Mouse (Mus musculus) CD4-positive helper T cell, adult 2 months (primary cell): Measurements from ENCODE around the gene Sypl2.
A peak's percentile ranks its signal among the peaks of the same experiment; 100 is the strongest.

Experiments used
- DNase-seq: peaks from one replicate; pipeline ENCODE4 v3.0.0-alpha.2; 2012; ENCODE audit warnings: low read depth, missing footprints, low spot score

Gene Sypl2

GRCm38 (mm10) chr3:108205601-108206000 is 20.8 kb downstream of the Sypl2 start:
- no peak for DNase-seq

GRCm38 (mm10) chr3:108204470-108204869 is 22.0 kb downstream of the Sypl2 start:
- no peak for DNase-seq

- DNase-seq: peak; percentile 71
Measured at GRCm38 (mm10) chr3:108203621-108204325, 22.7 kb downstream of the Sypl2 start.

- DNase-seq: no peak
Measured at GRCm38 (mm10) chr3:108203212-108203611, 23.2 kb downstream of the Sypl2 start.

DNA sequence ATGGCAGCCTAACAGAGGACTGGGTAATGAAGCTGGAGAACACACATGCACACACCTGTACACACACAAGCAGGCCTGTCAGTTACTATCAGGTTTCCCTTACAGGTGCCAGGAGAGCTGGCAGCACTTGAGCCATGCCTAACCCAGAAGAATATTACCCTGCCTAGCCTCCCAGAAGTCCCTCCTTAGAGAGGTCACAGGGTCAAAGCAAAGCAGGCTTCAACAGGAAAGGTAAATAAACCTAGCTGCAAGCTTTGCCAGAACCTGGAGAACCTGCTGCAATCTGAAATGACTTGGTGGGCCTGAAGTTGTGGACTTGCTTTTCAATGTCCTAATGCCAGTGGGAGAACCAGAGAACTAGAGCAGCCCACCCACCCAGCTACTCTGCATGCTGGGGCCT is 23.9 kb downstream of the Sypl2 start:
- no peak for DNase-seq

DNA sequence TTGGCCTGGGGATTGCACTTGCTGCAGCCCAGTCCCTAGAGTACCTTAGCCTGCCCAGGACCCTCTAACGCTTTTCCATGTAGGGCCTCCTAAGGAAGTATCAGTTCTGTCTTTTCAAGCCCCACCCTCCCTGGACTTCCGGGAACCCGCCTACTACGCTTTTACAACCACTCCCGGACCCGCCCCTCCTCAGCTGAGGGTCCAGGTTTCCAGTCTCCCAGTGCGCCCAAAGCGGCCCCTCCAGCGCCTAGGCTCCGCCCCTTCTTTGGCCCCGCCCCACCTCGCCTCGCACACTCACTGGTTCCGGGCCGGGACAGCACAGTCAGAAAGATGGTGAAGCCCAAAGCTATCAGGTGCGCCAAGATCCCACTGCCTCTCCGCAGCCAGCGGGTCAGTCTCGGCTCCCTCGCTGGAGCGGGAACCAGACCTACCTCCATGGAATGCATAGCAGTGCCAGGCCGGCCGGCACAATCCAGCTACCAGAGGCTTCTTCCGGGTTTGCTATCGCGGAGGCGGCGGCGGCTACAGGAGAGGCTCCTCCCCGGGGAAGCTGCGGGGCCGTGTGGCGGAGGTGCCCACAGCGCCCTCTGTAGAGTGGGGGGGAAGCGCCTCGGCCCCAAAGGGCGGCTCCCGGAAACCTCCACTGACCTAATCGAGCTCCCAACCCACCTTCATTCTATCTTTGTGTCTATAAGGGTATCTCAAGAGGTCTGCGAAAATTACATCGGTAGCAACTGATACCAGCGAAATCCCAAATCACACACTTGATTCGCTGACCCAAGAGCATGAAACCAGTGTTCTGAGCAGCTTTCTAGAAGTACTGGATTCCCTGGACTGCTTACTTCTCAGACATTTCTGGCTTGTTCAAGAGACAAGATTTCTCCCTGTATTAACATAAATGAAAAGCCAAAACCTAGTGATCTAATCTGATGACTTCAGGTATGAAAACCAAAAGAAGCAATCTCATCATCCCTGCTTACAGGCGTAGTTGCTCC is 25.8 kb downstream of the Sypl2 start, which contains the start of gene Cyb561d1:
Cyb561d1 (minus strand) TSS at position 884 of the 995 bp plus-strand sequence.
- peak; percentile 91 for DNase-seq

DNA sequence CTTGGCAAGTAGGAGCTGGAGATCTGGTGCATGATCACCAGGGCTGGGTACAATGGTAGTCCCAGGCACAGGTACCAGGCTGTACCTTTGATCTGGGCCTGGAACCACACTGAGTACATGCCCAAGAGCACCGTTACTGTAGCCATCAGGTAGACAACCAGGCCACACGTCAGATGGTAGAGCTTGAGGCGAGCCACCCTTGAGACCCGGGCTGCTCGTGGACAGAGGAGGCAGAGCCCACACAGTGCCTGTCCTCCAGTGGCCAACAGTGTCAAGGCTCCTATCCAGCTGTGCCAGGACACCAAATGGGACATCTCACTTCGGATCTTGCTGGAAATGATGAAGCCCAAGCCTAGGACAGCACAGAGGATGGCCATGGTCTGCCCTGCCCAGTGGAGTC is 27.2 kb downstream of the Sypl2 start:
- DNase-seq: no peak

- no peak for DNase-seq
Measured at GRCm38 (mm10) chr3:108197066-108197497, 29.4 kb downstream of the Sypl2 start.

GRCm38 (mm10) chr3:108195941-108196590 is 30.4 kb downstream of the Sypl2 start:
- DNase-seq: no peak

DNA sequence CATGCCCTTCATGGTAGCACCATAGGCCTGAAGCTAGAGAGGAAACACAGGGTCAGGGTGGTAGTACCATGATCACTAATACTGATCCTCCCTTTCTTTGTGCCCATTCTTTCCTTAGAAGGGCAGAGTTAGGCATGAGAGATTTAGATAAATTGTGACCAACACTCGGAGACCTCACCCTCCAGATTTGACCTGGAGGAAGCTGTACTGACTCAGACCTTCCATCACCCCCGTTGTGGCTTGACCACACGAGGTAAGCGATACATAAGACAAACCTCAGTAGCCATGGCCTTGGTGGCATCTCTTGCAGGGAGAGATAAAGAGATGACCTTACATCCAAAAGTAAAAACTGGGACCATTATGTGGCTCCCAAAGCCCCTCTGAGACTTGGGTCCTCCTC is 31.2 kb downstream of the Sypl2 start:
- DNase-seq: no peak

DNA sequence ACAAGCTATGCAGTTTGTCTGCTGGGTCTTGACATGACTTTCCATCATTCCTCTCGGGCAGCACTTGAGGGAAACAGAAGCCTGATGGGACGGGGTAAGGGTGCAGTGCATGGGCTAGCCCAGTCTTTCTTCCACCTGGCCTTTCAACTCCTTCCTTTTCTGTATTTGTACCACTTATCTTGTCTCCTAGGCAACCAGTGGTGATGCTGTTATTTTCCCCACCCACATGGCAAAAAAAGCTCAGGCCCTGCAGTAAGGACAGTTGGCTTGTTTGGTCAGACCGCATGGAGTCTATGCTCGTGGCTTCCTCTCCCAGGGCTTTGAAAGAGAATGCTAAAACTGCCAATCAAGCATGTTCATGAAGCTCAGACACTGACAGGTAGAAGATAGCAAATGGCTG is 32.8 kb downstream of the Sypl2 start:
- DNase-seq: no peak

DNA sequence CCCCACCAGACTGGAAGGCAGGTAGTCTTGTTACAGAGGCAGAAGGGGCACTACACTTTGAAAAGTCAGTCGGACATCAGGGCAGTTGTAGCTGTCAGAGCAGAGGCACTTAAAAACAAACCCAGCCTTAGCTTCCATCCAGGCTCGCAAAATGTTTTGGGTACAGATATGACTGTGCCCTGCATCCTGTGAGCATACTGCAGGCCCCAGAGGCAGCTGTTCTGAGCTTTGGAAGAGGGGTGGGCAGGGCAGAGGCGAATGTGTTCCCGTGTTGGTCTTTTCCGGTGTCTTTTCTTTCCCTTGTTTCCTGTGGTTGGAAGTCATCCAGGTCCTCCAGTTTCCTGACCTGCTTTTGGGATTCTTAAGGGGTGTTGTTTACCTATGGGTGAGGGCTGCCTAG is 36.6 kb downstream of the Sypl2 start:
- DNase-seq: no peak

DNA sequence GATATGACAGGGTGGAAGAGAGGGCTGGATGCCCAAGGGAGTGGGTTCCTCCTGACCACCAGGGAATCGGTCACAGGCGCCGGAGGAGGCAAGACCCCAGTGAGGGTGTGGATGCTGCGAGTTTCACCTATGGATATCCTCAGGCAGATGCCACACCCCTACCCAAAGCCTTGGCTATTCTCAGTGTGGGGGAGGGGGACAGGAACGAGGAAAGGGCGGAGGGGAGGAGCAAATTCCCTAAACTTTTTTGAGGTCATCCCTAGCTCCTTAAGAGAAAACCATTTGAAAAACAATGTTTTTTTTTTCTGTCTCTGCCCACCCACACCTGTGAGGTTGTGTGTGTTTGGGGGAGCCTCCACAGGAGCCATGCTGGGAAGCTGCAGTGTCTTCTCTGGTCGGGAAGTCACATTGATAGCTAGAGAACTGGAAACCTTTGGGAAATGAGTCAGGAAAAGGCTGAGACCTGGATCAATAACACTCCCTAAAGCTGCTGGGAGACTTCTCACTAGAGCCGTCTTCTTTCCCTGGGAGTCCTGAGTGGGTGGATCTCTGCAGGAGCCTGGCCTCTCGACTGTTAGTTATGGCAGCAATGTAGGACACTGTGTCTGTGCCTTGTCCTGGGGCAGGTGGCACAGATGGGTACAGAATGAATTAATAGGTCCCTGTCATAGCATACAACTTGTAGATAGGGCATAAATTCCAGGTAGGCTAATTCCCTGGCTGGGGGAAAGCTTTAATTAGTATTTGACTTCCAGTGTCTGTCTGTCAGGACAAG is 37.5 kb downstream of the Sypl2 start:
- DNase-seq: no peak

DNA sequence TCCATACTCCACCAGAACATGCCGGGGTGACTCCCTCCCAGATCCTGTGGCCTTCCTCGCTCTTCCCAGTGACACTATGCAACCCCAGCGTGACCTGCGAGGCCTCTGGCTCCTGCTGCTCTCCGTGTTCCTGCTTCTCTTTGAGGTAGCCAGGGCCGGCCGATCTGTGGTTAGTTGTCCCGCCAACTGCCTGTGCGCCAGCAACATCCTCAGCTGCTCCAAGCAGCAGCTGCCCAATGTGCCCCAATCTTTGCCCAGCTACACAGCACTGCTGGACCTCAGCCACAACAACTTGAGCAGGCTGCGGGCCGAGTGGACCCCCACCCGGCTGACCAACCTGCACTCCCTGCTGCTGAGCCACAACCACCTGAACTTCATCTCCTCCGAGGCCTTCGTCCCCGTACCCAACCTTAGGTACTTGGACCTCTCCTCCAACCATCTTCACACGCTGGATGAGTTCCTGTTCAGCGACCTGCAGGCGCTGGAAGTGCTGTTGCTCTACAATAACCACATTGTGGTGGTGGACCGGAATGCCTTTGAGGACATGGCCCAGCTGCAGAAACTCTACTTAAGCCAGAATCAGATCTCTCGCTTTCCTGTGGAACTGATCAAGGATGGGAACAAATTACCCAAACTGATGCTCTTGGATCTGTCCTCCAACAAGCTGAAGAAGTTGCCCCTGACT is 39.2 kb downstream of the Sypl2 start:
- DNase-seq: no peak

DNA sequence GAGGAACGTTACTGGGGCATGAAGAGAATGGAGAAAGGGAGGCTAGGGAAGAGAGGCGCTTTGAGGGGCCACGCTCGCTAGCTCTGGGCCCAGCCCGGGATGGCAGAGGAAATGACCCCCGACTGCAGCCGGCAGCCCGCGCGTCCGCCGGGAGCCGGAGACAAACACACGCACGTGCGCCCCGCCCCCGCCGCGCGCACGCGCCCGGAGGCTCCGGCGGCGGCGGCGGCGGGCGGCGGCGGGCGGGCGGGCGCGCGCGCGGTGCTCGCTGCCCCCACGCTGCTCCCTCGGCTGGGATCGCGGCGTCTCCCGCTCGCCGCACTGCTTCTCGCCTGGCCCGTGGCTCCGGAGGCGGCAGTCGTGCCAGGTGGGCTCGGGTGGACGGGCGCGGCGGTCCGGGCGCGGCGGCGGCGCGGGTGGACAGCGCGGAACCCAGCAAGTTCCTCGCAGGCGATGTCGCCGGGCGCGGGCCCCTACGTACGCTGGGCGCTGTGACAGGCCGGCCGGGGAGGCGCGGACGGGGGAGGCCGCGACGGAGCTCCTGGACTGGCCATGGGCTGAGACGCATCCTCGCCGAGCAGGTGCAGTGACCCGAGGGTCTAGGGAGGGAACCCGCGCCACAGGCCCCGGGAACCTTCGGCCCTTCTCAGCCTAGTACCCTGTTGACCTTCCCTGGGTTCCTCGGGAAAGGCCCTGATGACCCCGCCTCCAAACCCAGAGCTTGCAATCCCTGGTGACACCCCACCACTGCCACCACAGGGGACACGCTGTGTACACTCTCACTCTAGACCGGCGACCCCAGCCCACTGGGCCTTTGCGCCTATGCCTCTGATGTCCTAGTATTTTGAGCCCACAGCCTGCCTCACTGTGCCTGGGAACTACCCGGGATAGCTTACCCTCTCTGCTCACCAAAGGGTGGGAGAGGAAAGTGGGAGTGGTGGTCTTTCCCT is 40.1 kb downstream of the Sypl2 start, which contains the start of gene Amigo1:
Amigo1 (plus strand) TSS at position 238 of the 950 bp plus-strand sequence.
- DNase-seq: peak; percentile 67

GRCm38 (mm10) chr3:108185460-108186097 is 40.9 kb downstream of the Sypl2 start:
- DNase-seq: no peak

- no peak for DNase-seq
Measured at GRCm38 (mm10) chr3:108184742-108185141, 41.7 kb downstream of the Sypl2 start.

DNA sequence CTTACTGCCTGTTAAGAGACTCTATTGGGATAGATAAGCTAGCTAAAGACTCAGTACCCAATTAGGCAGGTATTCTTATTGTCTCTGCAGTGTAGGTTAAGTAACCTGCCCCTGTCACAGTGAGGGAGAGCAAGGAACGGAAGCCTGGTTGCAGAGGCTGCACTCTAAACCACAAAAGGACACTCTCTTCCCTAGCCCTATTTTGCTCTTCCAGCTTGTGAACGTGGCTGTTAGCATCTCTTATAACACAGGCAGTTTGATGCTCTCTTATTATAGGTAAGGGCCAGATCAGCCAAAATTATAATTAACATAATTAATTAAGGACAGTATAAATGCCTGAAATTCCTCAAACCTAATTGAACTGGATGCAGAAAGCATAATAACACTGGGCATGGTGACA is 45.9 kb downstream of the Sypl2 start:
- DNase-seq: no peak
